Mouse (Mus musculus) E14TG2a.4 (cell line): Measurements from ENCODE around the gene Atl3.

Source experiments
- CTCF ChIP-seq: conservative IDR thresholded peaks from 2 replicates; pipeline ENCODE4 v1.5.1; 2014; ENCODE audit warnings: low read length
- POU5F1 ChIP-seq: IDR thresholded peaks from 2 replicates; pipeline ENCODE4 v1.6.1; 2014; ENCODE audit warnings: low read length, borderline replicate concordance

DNA sequence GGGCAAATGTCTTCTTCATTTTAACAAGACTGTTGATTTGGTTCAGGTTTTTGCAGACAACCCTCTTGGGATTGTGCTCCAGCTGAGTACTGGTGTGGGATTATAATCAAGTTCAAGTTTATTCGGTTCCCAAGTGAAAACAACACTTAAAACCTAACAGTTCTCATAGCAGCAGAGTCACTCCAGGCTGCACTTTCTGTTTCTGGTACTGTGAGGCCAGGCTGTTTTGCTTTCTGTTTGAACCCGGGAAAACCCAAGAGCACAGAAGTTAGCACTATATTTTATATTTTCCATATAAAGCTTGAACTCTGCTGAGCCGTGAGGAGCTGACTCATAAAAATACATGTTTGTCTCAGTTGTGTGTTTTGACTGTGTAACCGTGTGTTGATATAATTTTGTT, 64.8 kb downstream of the Atl3 start:
- no peak for TF ChIP-seq CTCF
- TF ChIP-seq POU5F1, result no peak
